Mouse (Mus musculus) neural tube, embryonic 15.5 days (tissue): ENCODE results near the gene Atxn1. TPM values are rescaled to one million over a fixed set of nuclear protein-coding genes. Genes with fewer than 3 reads are reported as not detected.
A peak's percentile ranks its signal among the peaks of the same experiment; 100 is the strongest.

Source experiments
- ATAC-seq: fragments of 200-750 bp; cut with Nextera tagmentation; 2 replicates; pipeline ENCODE4 v1.8.0; 2017; ENCODE audit warnings: mild to moderate bottlenecking, moderate TSS enrichment, moderate library complexity; ENCODE audit not compliant: low FRiP score
- H3K27ac ChIP-seq: fragments of 300-500 bp; sonication (generic); replicated peaks from 2 replicates; pipeline ENCODE4 v1.5.1; 2015; ENCODE audit warnings: mild to moderate bottlenecking, inconsistent platforms
- H3K27me3 ChIP-seq: fragments of 300-500 bp; sonication (generic); replicated peaks from 2 replicates; pipeline ENCODE4 v1.6.1; 2015; ENCODE audit warnings: inconsistent platforms
- H3K36me3 ChIP-seq: fragments of 300-500 bp; sonication (generic); 2 replicates; pipeline ENCODE4 v1.6.1; 2015; ENCODE audit warnings: inconsistent platforms
- H3K4me1 ChIP-seq: fragments of 300-500 bp; sonication (generic); 2 replicates; pipeline ENCODE4 v1.6.1; 2015; ENCODE audit warnings: inconsistent platforms
- H3K4me2 ChIP-seq: fragments of 300-500 bp; sonication (generic); 2 replicates; pipeline ENCODE4 v1.6.1; 2015; ENCODE audit warnings: inconsistent platforms, mild to moderate bottlenecking, moderate library complexity
- H3K4me3 ChIP-seq: fragments of 300-500 bp; sonication (generic); replicated peaks from 2 replicates; pipeline ENCODE4 v1.5.1; 2015; ENCODE audit warnings: mild to moderate bottlenecking, inconsistent platforms
- H3K9ac ChIP-seq: fragments of 300-500 bp; sonication (generic); replicated peaks from 2 replicates; pipeline ENCODE4 v1.6.1; 2015; ENCODE audit warnings: mild to moderate bottlenecking, inconsistent platforms
- H3K9me3 ChIP-seq: fragments of 300-500 bp; sonication (generic); replicated peaks from 2 replicates; pipeline ENCODE4 v1.6.1; 2016; ENCODE audit warnings: inconsistent platforms
- WGBS: fragments of 180-500 bp; shearing (Covaris S2); methylation state at CpG from one replicate; pipeline ENCODE4 v1.1.7; 2015; ENCODE audit warnings: mixed read lengths; 5-methylcytosine and 5-hydroxymethylcytosine counted together
- polyA plus RNA-seq: library from polyadenylated mRNA; unstranded; fragments of >200 nt; fragmentation: Nextera tagmentation; extraction: Ambion mirVana; gene quantifications from 2 replicates; pipeline ENCODE4 v1.2.1, GENCODE M21; 2015

Atxn1 gene
- polyA plus RNA-seq, 1 experiment from 2014 or later, result 9.5 TPM

- Histone ChIP-seq H3K4me2 (no peak overlapping the region), H3K27me3 (no peaks in the 10 kb centered on the region), H3K9me3 (no peaks in the 10 kb centered on the region), H3K36me3 (no peaks in the 10 kb centered on the region), H3K4me3 (no peak overlapping the region), H3K27ac (no peak overlapping the region), H3K4me1 (peaks cover 22% of the 10 kb centered on the region), H3K9ac (no peak overlapping the region)
- WGBS, result 92% methylated on average over 5 of the region's 5 CpGs
- ATAC-seq, result no peak
These were observed 186.1 kb downstream of the Atxn1 start for GRCm38 (mm10) chr13:45778750-45779149.

GRCm38 (mm10) chr13:45778171-45778570 is 186.6 kb downstream of the Atxn1 start:
- Histone ChIP-seq H3K27me3 (no peaks in the 10 kb centered on the region), H3K9me3 (no peaks in the 10 kb centered on the region), H3K4me1 (peaks cover 23% of the 10 kb centered on the region), H3K4me3 (no peak overlapping the region), H3K36me3 (no peaks in the 10 kb centered on the region), H3K9ac (no peak overlapping the region), H3K4me2 (no peak overlapping the region), H3K27ac (0 out of 2 replicates have a peak overlapping the region, but pooled peaks have one; percentile 39)
- no peak for ATAC-seq
- WGBS, result 16% methylated on average over 9 of the region's 9 CpGs

GRCm38 (mm10) chr13:45775516-45775915 is 189.3 kb downstream of the Atxn1 start:
- Histone ChIP-seq H3K27me3 (no peaks in the 10 kb centered on the region), H3K4me1 (peaks cover 26% of the 10 kb centered on the region), H3K9me3 (no peaks in the 10 kb centered on the region), H3K4me2 (no peak overlapping the region), H3K4me3 (no peak overlapping the region), H3K27ac (no peak overlapping the region), H3K36me3 (no peaks in the 10 kb centered on the region), H3K9ac (no peak overlapping the region)
- WGBS, result 90% methylated on average over 1 of the region's 1 CpGs
- no peak for ATAC-seq

GRCm38 (mm10) chr13:45773381-45774168 is 191.2 kb downstream of the Atxn1 start:
- ATAC-seq, result no peak
- Histone ChIP-seq H3K4me2 (peak overlapping the region; percentile 35), H3K36me3 (no peaks in the 10 kb centered on the region), H3K4me3 (no peak overlapping the region), H3K9ac (peak overlapping the region; percentile 10; the same call in 1 of the 2 replicates), H3K27ac (peak overlapping the region; percentile 68), H3K27me3 (no peaks in the 10 kb centered on the region), H3K4me1 (peaks cover 26% of the 10 kb centered on the region), H3K9me3 (no peaks in the 10 kb centered on the region)
- 29% methylated on average over 21 of the region's 21 CpGs for WGBS

- Histone ChIP-seq H3K36me3 (no peaks in the 10 kb centered on the region), H3K9me3 (no peaks in the 10 kb centered on the region), H3K4me3 (no peak overlapping the region), H3K27ac (no peak overlapping the region), H3K9ac (no peak overlapping the region), H3K4me1 (peaks cover 15% of the 10 kb centered on the region), H3K4me2 (no peak overlapping the region), H3K27me3 (no peaks in the 10 kb centered on the region)
- ATAC-seq, result no peak
- 95% methylated on average over 11 of the region's 11 CpGs for WGBS
These were observed 195.1 kb downstream of the Atxn1 start for GRCm38 (mm10) chr13:45769757-45770156.

- Histone ChIP-seq H3K27ac (no peak overlapping the region), H3K9me3 (no peaks in the 10 kb centered on the region), H3K9ac (no peak overlapping the region), H3K27me3 (no peaks in the 10 kb centered on the region), H3K36me3 (no peaks in the 10 kb centered on the region), H3K4me2 (no peak overlapping the region), H3K4me1 (peaks cover 4% of the 10 kb centered on the region), H3K4me3 (no peak overlapping the region)
- WGBS, result 79% methylated on average over 3 of the region's 3 CpGs
- no peak for ATAC-seq
These were observed 196.6 kb downstream of the Atxn1 start for GRCm38 (mm10) chr13:45768250-45768649.

GRCm38 (mm10) chr13:45764354-45764753 is 200.5 kb downstream of the Atxn1 start:
- no peak overlapping the region for H3K27ac ChIP-seq
- WGBS, result 63% methylated on average over 5 of the region's 5 CpGs
- no peaks in the 10 kb centered on the region for H3K4me1 ChIP-seq
- no peak overlapping the region for H3K4me3 ChIP-seq
- H3K9me3 ChIP-seq, result no peaks in the 10 kb centered on the region
- no peaks in the 10 kb centered on the region for H3K27me3 ChIP-seq
- H3K4me2 ChIP-seq, result no peak overlapping the region
- H3K9ac ChIP-seq, result no peak overlapping the region
- no peaks in the 10 kb centered on the region for H3K36me3 ChIP-seq
- ATAC-seq, result no peak

GRCm38 (mm10) chr13:45762278-45762677 is 202.5 kb downstream of the Atxn1 start:
- no peaks in the 10 kb centered on the region for H3K36me3 ChIP-seq
- no peak for ATAC-seq
- H3K27me3 ChIP-seq, result no peaks in the 10 kb centered on the region
- no peak overlapping the region for H3K4me2 ChIP-seq
- H3K4me1 ChIP-seq, result no peaks in the 10 kb centered on the region
- H3K9me3 ChIP-seq, result no peaks in the 10 kb centered on the region
- H3K27ac ChIP-seq, result no peak overlapping the region
- 82% methylated on average over 7 of the region's 7 CpGs for WGBS
- no peak overlapping the region for H3K4me3 ChIP-seq
- no peak overlapping the region for H3K9ac ChIP-seq

- H3K4me3 ChIP-seq, result no peak overlapping the region
- no peak overlapping the region for H3K9ac ChIP-seq
- no peak overlapping the region for H3K27ac ChIP-seq
- H3K9me3 ChIP-seq, result no peaks in the 10 kb centered on the region
- no peaks in the 10 kb centered on the region for H3K27me3 ChIP-seq
- no peak overlapping the region for H3K4me2 ChIP-seq
- 82% methylated on average over 1 of the region's 1 CpGs for WGBS
- no peaks in the 10 kb centered on the region for H3K36me3 ChIP-seq
- peaks cover 9% of the 10 kb centered on the region; the same call in 1 of the 2 replicates for H3K4me1 ChIP-seq
- no peak for ATAC-seq
These were observed 210.3 kb downstream of the Atxn1 start for GRCm38 (mm10) chr13:45754483-45754882.

- Histone ChIP-seq H3K36me3 (no peaks in the 10 kb centered on the region), H3K27me3 (no peaks in the 10 kb centered on the region), H3K27ac (no peak overlapping the region), H3K4me1 (peaks cover 13% of the 10 kb centered on the region; the same call in 1 of the 2 replicates), H3K9me3 (no peaks in the 10 kb centered on the region), H3K9ac (no peak overlapping the region), H3K4me2 (no peak overlapping the region), H3K4me3 (no peak overlapping the region)
- no peak for ATAC-seq
- 66% methylated on average over 5 of the region's 5 CpGs for WGBS
These were observed 212.3 kb downstream of the Atxn1 start for GRCm38 (mm10) chr13:45752498-45752897.

- Histone ChIP-seq H3K9ac (no peak overlapping the region), H3K4me2 (no peak overlapping the region), H3K4me3 (no peak overlapping the region), H3K4me1 (peaks cover 17% of the 10 kb centered on the region; the same call in 1 of the 2 replicates), H3K9me3 (no peaks in the 10 kb centered on the region), H3K36me3 (no peaks in the 10 kb centered on the region), H3K27ac (no peak overlapping the region), H3K27me3 (no peaks in the 10 kb centered on the region)
- ATAC-seq, result no peak
- 66% methylated on average over 2 of the region's 2 CpGs for WGBS
These were observed 213.6 kb downstream of the Atxn1 start for GRCm38 (mm10) chr13:45751231-45751630.

- Histone ChIP-seq H3K9me3 (no peaks in the 10 kb centered on the region), H3K27ac (no peak overlapping the region), H3K27me3 (no peaks in the 10 kb centered on the region), H3K4me1 (peaks cover 20% of the 10 kb centered on the region; the same call in 1 of the 2 replicates), H3K36me3 (no peaks in the 10 kb centered on the region), H3K4me3 (no peak overlapping the region), H3K4me2 (no peak overlapping the region), H3K9ac (no peak overlapping the region)
- no peak for ATAC-seq
- WGBS, result 46% methylated on average over 6 of the region's 6 CpGs
These were observed 214.2 kb downstream of the Atxn1 start for GRCm38 (mm10) chr13:45750627-45751026.
